Mouse (Mus musculus) bone marrow, adult 2 months (tissue): ENCODE measurements around the gene Ace. TPM values are rescaled to one million over a fixed set of nuclear protein-coding genes. Genes with fewer than 3 reads are reported as not detected.

Source experiments
- H3K27ac ChIP-seq: fragments of 200-500 bp; 2 replicates; pipeline ENCODE4 v1.5.1; 2012; ENCODE audit warnings: low read depth, mild to moderate bottlenecking, control low read depth, inconsistent platforms, low read length; ENCODE audit not compliant: control insufficient read depth, poor library complexity, insufficient read depth
- H3K4me1 ChIP-seq: fragments of 200-500 bp; 2 replicates; pipeline ENCODE4 v1.6.1; 2011; ENCODE audit warnings: low read length; ENCODE audit not compliant: control insufficient read depth, insufficient read depth
- H3K4me3 ChIP-seq: fragments of 200-500 bp; replicated peaks from 2 replicates; pipeline ENCODE3; 2011; ENCODE audit warnings: mild to moderate bottlenecking, low read depth, low read length, control low read depth; ENCODE audit not compliant: control insufficient read depth
- CTCF ChIP-seq: fragments of 200-500 bp; IDR thresholded peaks from 2 replicates; pipeline ENCODE4 v1.5.1; 2011; ENCODE audit warnings: low read length, control low read depth; ENCODE audit not compliant: control insufficient read depth, insufficient read depth
- POLR2A ChIP-seq: fragments of 200-500 bp; IDR thresholded peaks from 2 replicates; pipeline ENCODE4 v1.6.1; 2011; ENCODE audit warnings: low read depth, mild to moderate bottlenecking, control low read depth, low read length, borderline replicate concordance; ENCODE audit not compliant: control insufficient read depth
- WGBS: fragments of 180-500 bp; shearing (Covaris S2); methylation state at CpG from one replicate; pipeline ENCODE4 v1.1.7; 2018; 5-methylcytosine and 5-hydroxymethylcytosine counted together
- polyA plus RNA-seq: library from polyadenylated mRNA; stranded (reverse); fragments of >200 nt; gene quantifications from 2 replicates; pipeline ENCODE4 v1.2.4, GENCODE M21; 2011; ENCODE audit warnings: low replicate concordance; ENCODE audit not compliant: missing spikeins, insufficient read depth, insufficient read length

The Ace gene
- polyA plus RNA-seq, 1 experiment, result 3.9 TPM

DNA sequence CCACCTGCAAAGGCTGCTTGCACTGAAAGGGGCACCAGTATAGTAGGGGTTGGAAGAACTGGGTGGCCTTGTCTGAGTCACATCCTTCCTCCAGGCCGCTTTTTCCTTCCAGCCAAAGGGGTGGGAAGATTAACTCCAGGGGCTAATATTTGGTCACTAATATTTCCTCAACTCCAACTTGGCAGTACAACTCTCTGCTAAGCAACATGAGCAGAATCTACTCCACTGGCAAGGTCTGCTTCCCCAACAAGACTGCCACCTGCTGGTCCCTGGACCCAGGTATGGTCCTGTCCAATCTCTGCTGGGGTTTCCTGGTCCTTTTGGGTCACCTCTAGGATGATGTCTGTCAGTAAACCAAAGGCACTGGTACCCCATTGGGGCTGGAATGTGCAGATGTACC, 1.8 kb downstream of the Ace start:
- Histone ChIP-seq H3K27ac (no peak overlapping the region), H3K4me1 (no peaks in the 10 kb centered on the region), H3K4me3 (no peak overlapping the region)
- TF ChIP-seq CTCF (peak; percentile 23; the same call in 1 of the 2 replicates), POLR2A (no peak)
- WGBS, result 18% methylated on average over 1 of the region's 1 CpGs

DNA sequence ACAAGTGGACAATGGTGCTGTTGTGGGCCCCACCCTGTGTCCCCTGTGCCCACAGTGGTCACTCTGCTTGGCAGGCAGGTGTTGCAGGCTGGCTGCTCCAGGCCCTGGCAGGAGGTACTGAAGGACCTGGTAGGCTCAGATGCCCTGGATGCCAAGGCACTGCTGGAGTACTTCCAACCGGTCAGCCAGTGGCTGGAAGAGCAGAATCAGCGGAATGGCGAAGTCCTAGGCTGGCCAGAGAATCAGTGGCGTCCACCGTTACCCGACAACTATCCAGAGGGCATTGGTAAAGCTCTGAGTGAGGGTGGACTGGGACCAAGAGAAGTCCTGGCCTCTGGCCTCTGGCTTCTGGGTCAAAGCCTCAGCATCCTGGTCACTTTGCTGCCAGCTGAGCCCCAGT, 6.8 kb downstream of the Ace start:
- Histone ChIP-seq H3K4me1 (no peaks in the 10 kb centered on the region), H3K4me3 (no peak overlapping the region), H3K27ac (no peak overlapping the region)
- 88% methylated on average over 6 of the region's 6 CpGs for WGBS
- TF ChIP-seq CTCF (no peak), POLR2A (no peak)

DNA sequence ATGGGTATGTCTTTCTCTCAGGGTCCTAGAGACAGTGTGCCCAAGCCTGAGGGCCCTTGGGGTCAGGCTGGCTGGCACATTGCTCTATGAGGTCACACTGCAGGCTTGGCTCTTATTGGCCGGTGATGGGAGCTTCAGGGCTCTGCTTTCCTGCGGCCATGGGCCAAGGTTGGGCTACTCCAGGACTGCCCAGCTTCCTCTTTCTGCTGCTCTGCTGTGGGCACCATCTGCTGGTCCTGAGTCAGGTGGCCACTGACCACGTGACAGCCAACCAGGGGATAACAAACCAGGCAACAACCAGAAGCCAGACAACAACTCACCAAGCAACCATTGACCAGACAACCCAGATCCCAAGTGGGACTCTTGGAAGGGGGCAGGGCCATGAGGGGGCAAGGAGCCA, 7.3 kb downstream of the Ace start:
- WGBS, result 48% methylated on average over 3 of the region's 3 CpGs
- TF ChIP-seq POLR2A (no peak), CTCF (no peak)
- H3K27ac ChIP-seq, result no peak overlapping the region
- no peak overlapping the region for H3K4me3 ChIP-seq
- H3K4me1 ChIP-seq, result no peaks in the 10 kb centered on the region

DNA sequence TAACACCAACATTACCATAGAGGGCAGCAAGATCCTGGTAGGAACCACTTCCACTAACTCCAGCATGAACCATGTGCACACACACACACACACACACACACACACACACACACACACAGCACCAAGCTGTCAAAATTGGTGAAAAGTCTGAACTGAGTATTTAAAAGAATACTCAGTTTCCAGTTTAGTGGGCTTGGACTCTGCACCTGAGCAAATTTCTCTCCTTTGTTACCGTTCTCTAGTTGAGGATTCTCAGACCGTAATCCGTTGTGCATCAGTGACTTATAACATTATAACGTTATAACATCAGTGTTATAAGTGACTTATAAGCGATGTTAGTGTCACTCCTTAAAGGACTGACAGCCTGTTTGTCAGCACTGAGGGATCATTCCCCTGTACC, 7.9 kb downstream of the Ace start:
- 87% methylated on average over 5 of the region's 5 CpGs for WGBS
- TF ChIP-seq POLR2A (no peak), CTCF (no peak)
- Histone ChIP-seq H3K27ac (no peak overlapping the region), H3K4me3 (no peak overlapping the region), H3K4me1 (no peaks in the 10 kb centered on the region)

DNA sequence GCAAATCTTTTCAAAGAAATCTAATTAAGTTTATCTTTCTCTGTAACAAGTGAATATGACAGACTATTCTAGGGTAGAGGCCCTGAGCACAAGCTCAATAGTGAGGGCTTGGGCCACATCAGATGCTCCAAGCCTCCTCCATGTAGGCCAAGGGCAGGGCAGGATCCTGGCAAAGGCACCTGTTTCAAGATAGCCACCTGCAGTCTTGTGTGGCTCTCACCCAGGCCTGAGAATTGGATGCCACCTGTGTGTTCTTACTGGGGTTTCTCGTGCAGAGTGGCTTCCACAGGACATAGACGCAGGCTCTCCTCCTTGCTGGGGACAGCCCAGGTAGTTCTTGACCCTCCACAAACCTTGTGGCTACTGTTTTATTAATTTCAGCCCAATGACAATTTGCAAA, 10.5 kb downstream of the Ace start:
- Histone ChIP-seq H3K4me1 (no peaks in the 10 kb centered on the region), H3K4me3 (no peak overlapping the region), H3K27ac (no peak overlapping the region)
- 70% methylated on average over 2 of the region's 2 CpGs for WGBS
- TF ChIP-seq CTCF (no peak), POLR2A (no peak)

DNA sequence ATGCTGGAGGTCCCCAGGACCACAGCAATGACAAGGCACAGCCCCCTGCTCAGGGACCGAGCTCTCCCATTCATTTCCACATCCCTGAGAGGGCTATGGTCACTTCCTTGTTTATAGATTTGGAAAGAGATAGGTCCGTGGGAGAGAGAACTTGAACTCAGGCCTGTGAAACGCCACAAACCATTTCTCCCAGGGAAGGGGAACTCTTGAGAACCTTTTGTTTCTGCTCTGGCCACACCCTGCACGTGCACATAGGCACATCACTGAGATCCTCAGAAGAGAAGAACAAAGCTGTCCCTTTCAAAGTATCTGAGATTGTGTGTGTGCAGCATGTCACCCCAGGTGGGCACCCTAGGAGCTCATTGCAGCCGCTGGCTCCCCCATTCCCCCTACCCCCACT, 10.9 kb downstream of the Ace start:
- Histone ChIP-seq H3K4me1 (no peaks in the 10 kb centered on the region), H3K27ac (no peak overlapping the region), H3K4me3 (no peak overlapping the region)
- TF ChIP-seq CTCF (no peak), POLR2A (no peak)
- 28% methylated on average over 5 of the region's 5 CpGs for WGBS

DNA sequence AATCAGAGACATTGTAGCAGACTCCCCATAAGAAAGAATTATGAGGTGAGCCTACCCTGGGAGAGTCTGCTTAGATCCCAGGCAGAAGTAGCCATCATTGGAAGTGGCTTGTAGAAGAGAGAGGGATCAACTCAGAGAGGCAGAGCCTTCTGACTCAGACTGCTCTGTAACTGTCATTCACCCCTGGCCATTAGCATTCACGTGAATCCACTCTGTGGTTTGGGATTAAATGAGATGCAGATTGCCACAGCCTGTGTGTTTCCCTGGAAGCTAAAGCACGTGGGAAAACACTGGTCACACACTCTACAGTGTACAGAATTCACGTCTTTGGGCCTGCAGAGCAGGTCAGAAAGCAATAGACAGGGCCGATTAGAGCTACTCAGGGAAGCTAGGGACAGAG, 16.7 kb downstream of the Ace start:
- Histone ChIP-seq H3K4me1 (peaks cover 1% of the 10 kb centered on the region; the same call in 1 of the 2 replicates), H3K27ac (no peak overlapping the region), H3K4me3 (no peak overlapping the region)
- TF ChIP-seq CTCF (no peak), POLR2A (no peak)
- WGBS, result 72% methylated on average over 4 of the region's 4 CpGs

DNA sequence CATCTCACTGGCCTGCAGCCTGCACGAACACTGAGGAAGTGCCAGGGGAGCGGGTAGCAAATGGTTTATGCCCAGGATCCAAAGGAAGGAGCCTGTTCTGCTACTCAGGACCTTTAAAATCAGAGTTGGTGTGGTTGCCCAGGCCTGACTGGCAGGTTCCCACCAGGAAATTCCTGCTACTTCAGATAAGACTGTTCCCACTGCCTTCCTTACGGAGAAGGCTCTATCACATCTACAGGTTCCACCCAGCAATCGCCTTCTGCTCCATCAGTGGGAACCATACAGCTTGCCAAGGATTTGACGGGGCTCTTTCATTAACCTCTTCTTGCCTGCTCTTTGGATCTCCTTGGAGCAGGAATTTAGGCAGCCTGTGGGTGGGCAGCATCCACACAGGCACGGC, 19.7 kb downstream of the Ace start:
- 64% methylated on average over 6 of the region's 6 CpGs for WGBS
- Histone ChIP-seq H3K27ac (no peak overlapping the region), H3K4me1 (peaks cover 1% of the 10 kb centered on the region; the same call in 1 of the 2 replicates), H3K4me3 (no peak overlapping the region)
- TF ChIP-seq POLR2A, result no peak
- no peak for TF ChIP-seq CTCF

DNA sequence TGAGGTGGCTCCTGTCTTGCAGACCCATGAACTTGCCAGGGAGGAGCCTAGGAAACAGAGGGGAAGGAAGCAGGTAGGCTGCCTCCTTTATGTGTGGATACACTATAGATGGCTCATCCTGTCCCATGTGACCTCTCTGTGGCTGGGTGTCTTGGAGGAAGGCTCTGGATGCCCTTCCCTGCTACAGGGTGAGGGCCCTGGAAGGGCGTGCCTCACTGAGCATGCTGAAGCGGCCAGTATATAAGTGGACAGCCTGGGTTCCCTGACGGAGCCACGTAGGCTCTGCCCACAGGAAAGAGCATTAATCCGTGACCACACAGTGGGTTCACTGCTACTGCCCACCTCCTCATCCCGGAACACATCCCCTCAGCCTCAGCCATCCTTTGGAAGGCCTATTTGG, 21.7 kb downstream of the Ace start:
- 75% methylated on average over 6 of the region's 6 CpGs for WGBS
- Histone ChIP-seq H3K4me3 (no peak overlapping the region), H3K4me1 (peaks cover 1% of the 10 kb centered on the region; the same call in 1 of the 2 replicates), H3K27ac (no peak overlapping the region)
- TF ChIP-seq POLR2A (no peak), CTCF (no peak)
